ENCODE assay signal across 9 mouse cellular contexts in the genomic region with DNA sequence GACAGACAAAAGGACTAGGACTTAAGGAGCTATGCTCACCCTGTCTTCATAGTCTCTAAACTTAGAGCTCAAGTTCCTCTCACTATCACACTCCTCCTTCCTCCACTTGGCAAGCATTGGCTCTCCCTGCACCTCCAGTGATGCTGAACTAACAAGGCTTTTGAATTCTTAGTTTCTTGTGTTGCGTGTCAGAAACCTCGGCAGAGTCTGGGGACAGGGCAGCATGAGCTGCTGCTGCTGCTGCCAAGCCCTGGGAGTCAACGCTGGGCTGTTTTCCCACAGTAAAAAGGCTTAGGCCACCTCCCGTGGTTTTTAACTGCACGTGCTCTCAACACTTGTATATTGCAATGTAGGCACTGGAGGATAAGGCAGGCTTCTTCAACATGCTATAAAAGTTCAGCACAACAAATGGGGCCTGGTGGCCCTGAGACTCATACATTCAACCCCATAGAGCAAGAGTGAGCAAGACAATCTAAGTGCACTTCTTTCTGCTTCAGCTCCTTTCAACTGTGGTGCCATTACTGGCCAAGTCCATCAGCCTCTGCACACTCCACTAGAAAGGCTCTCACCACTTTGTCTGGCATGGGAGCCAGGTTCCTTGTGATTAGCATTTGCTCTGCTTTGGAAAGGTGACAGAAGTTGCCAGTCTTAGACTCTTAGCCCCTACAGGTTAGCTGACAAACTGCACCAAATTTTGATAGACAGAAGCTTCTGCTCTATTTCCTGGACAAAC. TPM values are rescaled to one million over a fixed set of nuclear protein-coding genes. Genes with fewer than 3 reads are reported as not detected.
DNase-seq lines count a peak whose midpoint lies in the region; ATAC-seq lines count a peak whose summit lies in the region.
"Had no signal": no experiment of that assay in that cellular context is flagged by ENCODE, and none has a peak within 500 bp of the region (broad histone marks: within the 10 kb centered on the region; RNA-seq: fewer than 3 reads in every experiment).

No protein-coding gene starts in this region.

- H3K4me1 ChIP-seq in heart, embryonic 10.5 days = no peaks in the 10 kb centered on the region
- peaks cover 3% of the 10 kb centered on the region; the same call in 1 of the 2 replicates for H3K4me1 ChIP-seq in heart, embryonic 11.5 days (ENCODE audit: control insufficient read depth, insufficient read depth, low read length)
- H3K4me1 ChIP-seq in hindbrain, embryonic 16.5 days (ENCODE audit: control insufficient read depth, insufficient read depth, low read depth, low read length) = no peaks in the 10 kb centered on the region; the same call in 1 of the 2 replicates
- H3K4me1 ChIP-seq: lung, embryonic 15.5 days had no signal

- H3K27me3 ChIP-seq in heart, embryonic 10.5 days (ENCODE audit: insufficient read depth, poor library complexity, severe bottlenecking) = no peaks in the 10 kb centered on the region
- no peaks in the 10 kb centered on the region for H3K27me3 ChIP-seq in heart, embryonic 11.5 days (ENCODE audit: control insufficient read depth, insufficient read depth, low read length)
- no peaks in the 10 kb centered on the region for H3K27me3 ChIP-seq in hindbrain, embryonic 16.5 days (replicated peaks; ENCODE audit: control insufficient read depth, insufficient read depth, low read length)
- H3K27me3 ChIP-seq: lung, embryonic 15.5 days had no signal

- H3K9ac ChIP-seq in heart, embryonic 11.5 days (ENCODE audit: low read depth, low read length) = no peak overlapping the region
- H3K9ac ChIP-seq in hindbrain, embryonic 16.5 days (ENCODE audit: low read depth, low read length) = no peak overlapping the region
- H3K9ac ChIP-seq: lung, embryonic 15.5 days had no signal

- 88% methylated on average over 5 of the region's 5 CpGs for WGBS in heart, embryonic 10.5 days
- WGBS in heart, embryonic 11.5 days (ENCODE audit: insufficient replicate concordance) = 87% methylated on average over 5 of the region's 5 CpGs
- 42% methylated on average over 5 of the region's 5 CpGs for WGBS in hindbrain, embryonic 16.5 days

- peak; percentile 56 for DNase-seq in heart, embryonic 10.5 days (ENCODE audit: low spot score)
- DNase-seq in 3T3-L1 (ENCODE audit: low read depth, low spot score) = peak; percentile 47
- DNase-seq in brain, embryonic 18.5 days (ENCODE audit: low read depth, low spot score) = peak; percentile 49
- no peak for DNase-seq in thymus, postnatal 4 days
- DNase-seq in layer of hippocampus, postnatal 25 days (ENCODE audit: extremely low spot score in 1 of 2, low spot score in 1 of 2) = no peak

- no peak overlapping the region for H3K4me3 ChIP-seq in heart, embryonic 10.5 days
- no peak overlapping the region for H3K4me3 ChIP-seq in heart, embryonic 11.5 days (ENCODE audit: low read depth, low read length)
- H3K4me3 ChIP-seq in hindbrain, embryonic 16.5 days (ENCODE audit: low read length) = no peak overlapping the region
- H3K4me3 ChIP-seq: lung, embryonic 15.5 days had no signal

- H3K4me2 ChIP-seq in heart, embryonic 11.5 days = no peak overlapping the region
- no peak overlapping the region for H3K4me2 ChIP-seq in hindbrain, embryonic 16.5 days (ENCODE audit: low read length)
- H3K4me2 ChIP-seq: lung, embryonic 15.5 days had no signal

- no peaks in the 10 kb centered on the region for H3K9me3 ChIP-seq in heart, embryonic 10.5 days
- no peaks in the 10 kb centered on the region for H3K9me3 ChIP-seq in heart, embryonic 11.5 days (replicated peaks; ENCODE audit: control insufficient read depth, low read length)
- H3K9me3 ChIP-seq in hindbrain, embryonic 16.5 days (ENCODE audit: control insufficient read depth, low read length) = no peaks in the 10 kb centered on the region
- H3K9me3 ChIP-seq: lung, embryonic 15.5 days had no signal

- ATAC-seq in heart, embryonic 11.5 days (replicated peaks; ENCODE audit: insufficient number of reproducible peaks, low FRiP score, low TSS enrichment) = no peak
- peak; percentile 90 for ATAC-seq in hindbrain, embryonic 16.5 days
- no peak; the same call in 1 of the 2 replicates for ATAC-seq in megakaryocyte progenitor cell, adult 5-6 weeks (replicated peaks; ENCODE audit: poor library complexity)

- no peak overlapping the region for H3K27ac ChIP-seq in heart, embryonic 10.5 days
- no peak overlapping the region for H3K27ac ChIP-seq in heart, embryonic 11.5 days (ENCODE audit: low read depth, low read length)
- H3K27ac ChIP-seq in hindbrain, embryonic 16.5 days (ENCODE audit: low read depth, low read length) = peak overlapping the region; percentile 71
- H3K27ac ChIP-seq: lung, embryonic 15.5 days had no signal

- peaks cover 93% of the 10 kb centered on the region for H3K36me3 ChIP-seq in heart, embryonic 10.5 days
- peaks cover 31% of the 10 kb centered on the region for H3K36me3 ChIP-seq in heart, embryonic 11.5 days (ENCODE audit: control insufficient read depth, insufficient read depth, low read length)
- peaks cover 29% of the 10 kb centered on the region for H3K36me3 ChIP-seq in hindbrain, embryonic 16.5 days (ENCODE audit: control insufficient read depth, insufficient read depth, low read length)

RNA-seq across cellular contexts. Expression of a gene that starts 21.1 kb away (rescaled TPM):
- 60.8 and 68.7 TPM in 2 replicates for polyA plus RNA-seq in heart, embryonic 10.5 days (2016; fragmentation: Nextera tagmentation; extraction: Ambion mirVana)
- polyA plus RNA-seq in heart, embryonic 11.5 days (2014; fragmentation: Nextera tagmentation; extraction: Ambion mirVana) = 61.6 and 63.8 TPM in 2 replicates
- 28.9 and 31.6 TPM in 2 replicates for polyA plus RNA-seq in hindbrain, embryonic 16.5 days (2015; fragmentation: Nextera tagmentation; extraction: Ambion mirVana)
- total RNA-seq in layer of hippocampus, postnatal 25 days (2021) = 10 to 100 TPM; 15.3 to 19.8 TPM
- total RNA-seq in megakaryocyte progenitor cell, adult 5-6 weeks (2015) = 31.8 and 35.0 TPM in 2 replicates
- 20.7 and 25.8 TPM in 2 replicates for total RNA-seq in megakaryocyte progenitor cell, adult 5-6 weeks (2017)

RNA-seq across cellular contexts. Expression of a gene that starts 26.3 kb away (rescaled TPM):
- polyA plus RNA-seq in heart, embryonic 10.5 days (2016; fragmentation: Nextera tagmentation; extraction: Ambion mirVana) = 37.2 and 38.3 TPM in 2 replicates
- polyA plus RNA-seq in heart, embryonic 11.5 days (2014; fragmentation: Nextera tagmentation; extraction: Ambion mirVana) = 44.7 and 45.8 TPM in 2 replicates
- 134 and 150 TPM in 2 replicates for polyA plus RNA-seq in hindbrain, embryonic 16.5 days (2015; fragmentation: Nextera tagmentation; extraction: Ambion mirVana)
- total RNA-seq in layer of hippocampus, postnatal 25 days (2021) = 100 to 1,000 TPM; 166 to 177 TPM
- 0.59 and 2.1 TPM in 2 replicates for total RNA-seq in megakaryocyte progenitor cell, adult 5-6 weeks (2015)
- 1.2 and 2.7 TPM in 2 replicates for total RNA-seq in megakaryocyte progenitor cell, adult 5-6 weeks (2017)

RNA-seq across cellular contexts. Expression of a gene that starts 47.4 kb away (rescaled TPM):
- 32.8 and 40.8 TPM in 2 replicates for polyA plus RNA-seq in heart, embryonic 10.5 days (2016; fragmentation: Nextera tagmentation; extraction: Ambion mirVana)
- polyA plus RNA-seq in heart, embryonic 11.5 days (2014; fragmentation: Nextera tagmentation; extraction: Ambion mirVana) = 33.5 and 34.7 TPM in 2 replicates
- 27.4 and 28.9 TPM in 2 replicates for polyA plus RNA-seq in hindbrain, embryonic 16.5 days (2015; fragmentation: Nextera tagmentation; extraction: Ambion mirVana)
- total RNA-seq in layer of hippocampus, postnatal 25 days (2021) = 10 to 100 TPM; 27.3 to 31.5 TPM
- total RNA-seq in megakaryocyte progenitor cell, adult 5-6 weeks (2015) = 50.0 and 55.9 TPM in 2 replicates
- 36.1 and 39.0 TPM in 2 replicates for total RNA-seq in megakaryocyte progenitor cell, adult 5-6 weeks (2017)

Comparison
In these comparisons a context has a peak if more than half of its experiments do, and no peak if none do; other contexts are left out.
1. DNase-seq: peak in heart, embryonic 10.5 days (single experiment), 3T3-L1 (single experiment) and brain, embryonic 18.5 days (single experiment); none in thymus, postnatal 4 days (single experiment) and layer of hippocampus, postnatal 25 days (0 of 2).